Mouse (Mus musculus): ENCODE results near the gene 9930111J21Rik2.
"Not testable (repeated sequence)": the region's sequence is repeated elsewhere in the genome, so short reads cannot be mapped to it uniquely, and the experiment has no call there.

9930111J21Rik2 gene

DNA sequence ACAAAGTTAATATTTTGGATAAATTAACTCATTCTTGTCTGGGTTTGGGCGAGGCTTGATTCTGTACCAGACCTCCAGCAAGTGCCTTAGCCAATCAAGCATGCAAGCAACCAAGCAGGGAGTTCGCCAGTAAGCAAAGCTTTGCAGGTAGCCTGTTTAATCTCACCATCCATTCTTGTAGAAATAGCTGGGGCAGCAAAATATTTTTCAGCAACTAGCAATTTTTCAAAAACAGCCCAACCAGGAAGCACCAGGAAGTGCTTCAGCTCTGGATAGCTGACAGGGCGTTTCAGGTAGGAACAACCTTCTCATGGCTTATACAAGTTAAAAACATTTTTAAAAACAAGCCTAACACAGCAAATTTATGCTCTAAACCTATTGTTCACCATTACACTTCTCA lies 30.8 kb upstream of the 9930111J21Rik2 start:
- in situ Hi-C loops (cut with MboI; ENCODE audit: unreplicated experiment in 2 of 2), result loop anchor here (10.0 to 25.0 kb wide), 3 partner anchors 87 to 163 kb away; partner anchors contain the start of genes Gm12185 (in 2 of the 2), Tgtp1 (in 2 of the 2), 9930111J21Rik1 (in 1 of the 2) and Mgat1 (in 1 of the 2)

GRCm38 (mm10) chr11:49081356-49081755 lies 30.3 kb upstream of the 9930111J21Rik2 start:
- in situ Hi-C loops (cut with MboI; ENCODE audit: unreplicated experiment in 2 of 2), result loop anchor here (10.0 to 25.0 kb wide), 3 partner anchors 87 to 163 kb away; partner anchors contain the start of genes Gm12185 (in 2 of the 2), Tgtp1 (in 2 of the 2), 9930111J21Rik1 (in 1 of the 2) and Mgat1 (in 1 of the 2)

DNA sequence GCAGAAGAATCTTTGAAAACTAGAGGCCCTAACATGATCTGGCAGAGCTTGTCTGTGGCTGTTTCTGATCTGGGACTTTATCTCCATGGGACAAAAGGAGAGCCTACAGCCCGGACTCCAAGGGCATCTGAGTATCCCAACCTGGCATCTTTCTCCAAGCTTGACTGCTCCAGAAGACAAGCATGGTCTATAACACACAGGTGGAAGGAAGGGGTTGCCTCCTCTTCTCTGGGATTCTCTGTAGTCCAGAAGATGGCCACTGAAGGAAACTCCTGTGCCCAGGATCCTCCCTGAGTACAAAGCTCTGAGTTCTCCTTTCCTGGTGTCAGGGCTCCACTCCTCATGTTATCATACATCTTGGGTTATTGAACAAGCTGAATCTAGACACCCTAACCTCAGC lies 29.6 kb upstream of the 9930111J21Rik2 start:
- in situ Hi-C loops (cut with MboI; ENCODE audit: unreplicated experiment in 2 of 2), result loop anchor here (10.0 to 25.0 kb wide), 3 partner anchors 86 to 164 kb away; partner anchors contain the start of genes Gm12185 (in 2 of the 2), Tgtp1 (in 2 of the 2), 9930111J21Rik1 (in 1 of the 2) and Mgat1 (in 1 of the 2)

DNA sequence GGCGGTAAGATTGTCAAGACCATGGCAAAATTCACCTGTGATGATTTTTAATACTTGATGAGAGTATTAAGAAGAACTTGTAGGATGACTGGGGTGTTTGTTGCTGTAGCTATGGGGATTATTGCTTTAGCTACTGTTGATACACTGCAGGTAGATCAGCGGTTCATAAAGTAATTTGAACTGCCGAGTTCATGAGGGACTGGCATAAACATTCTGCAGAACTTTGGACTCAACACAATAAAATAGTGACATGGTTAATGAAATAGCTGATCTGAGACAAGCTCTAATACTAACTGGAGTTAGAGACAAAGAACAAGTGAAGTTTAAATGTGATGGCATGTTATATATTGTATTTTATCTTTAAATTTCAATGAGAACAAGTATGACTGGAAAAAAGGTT lies 27.7 kb upstream of the 9930111J21Rik2 start:
- in situ Hi-C loops (cut with MboI; ENCODE audit: unreplicated experiment in 2 of 2), result loop anchor here in 1 of 2 experiments (25.0 kb wide), 1 partner anchor 91 kb away; the partner anchor contains the start of genes 9930111J21Rik1, Gm12185, Olfr56 and Tgtp1

- in situ Hi-C loops (cut with MboI; ENCODE audit: unreplicated experiment in 2 of 2), result loop anchor here in 1 of 2 experiments (25.0 kb wide), 1 partner anchor 90 kb away; the partner anchor contains the start of genes 9930111J21Rik1, Gm12185, Olfr56 and Tgtp1
These were observed 26.0 kb upstream of the 9930111J21Rik2 start for GRCm38 (mm10) chr11:49077012-49077411.

DNA sequence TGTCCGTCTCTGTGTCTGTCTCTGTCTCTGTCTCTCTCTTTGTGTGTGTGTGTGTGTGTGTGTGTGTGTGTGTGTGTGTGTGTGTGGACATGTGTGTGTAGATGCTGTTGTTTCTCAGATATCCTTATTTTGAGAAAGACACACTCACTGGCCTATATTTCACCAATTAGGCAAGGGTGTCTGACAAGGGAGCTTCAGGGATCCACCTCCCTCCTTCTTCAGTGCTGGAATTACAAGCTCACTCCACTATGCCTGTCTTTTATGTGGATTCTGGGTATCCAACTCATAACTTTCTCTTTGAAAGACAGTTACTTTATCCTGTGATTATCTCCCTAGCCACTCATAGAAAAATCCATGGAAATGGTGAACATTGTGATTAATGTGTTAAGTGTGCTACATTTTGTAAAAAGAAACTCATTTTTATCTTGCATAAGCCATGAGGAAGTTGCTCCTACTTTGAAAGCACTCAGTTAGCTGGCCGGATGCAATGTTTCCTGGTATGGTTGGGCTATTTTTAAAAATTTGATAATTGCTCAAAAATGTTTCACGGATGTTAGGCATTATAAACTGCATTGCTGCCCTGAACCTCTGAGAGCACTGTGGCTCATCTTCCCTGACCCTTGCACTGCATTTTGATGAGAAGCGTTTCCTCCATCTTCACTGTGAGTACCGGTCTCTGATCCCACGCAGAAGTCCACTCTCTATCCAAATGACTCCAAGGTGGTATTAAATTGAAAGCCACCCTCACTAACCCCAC lies 25.1 kb upstream of the 9930111J21Rik2 start, which contains the start of gene Ifi47:
TSS of gene Ifi47 (plus strand) at position 587 of the 757 bp plus-strand sequence.
- in situ Hi-C loops (cut with MboI; ENCODE audit: unreplicated experiment in 2 of 2), result loop anchor here in 1 of 2 experiments (25.0 kb wide), 1 partner anchor 89 kb away; the partner anchor contains the start of genes 9930111J21Rik1, Gm12185, Olfr56 and Tgtp1

GRCm38 (mm10) chr11:49068358-49068757 lies 17.3 kb upstream of the 9930111J21Rik2 start:
- in situ Hi-C loops (cut with MboI; ENCODE audit: unreplicated experiment in 2 of 2), result no loop called here

GRCm38 (mm10) chr11:49063713-49064469 lies 12.8 kb upstream of the 9930111J21Rik2 start, which contains the start of gene Tgtp2:
Gene Tgtp2 (minus strand): TSS chr11:49064206.
- in situ Hi-C loops (cut with MboI; ENCODE audit: unreplicated experiment in 2 of 2), result not testable (repeated sequence)

DNA sequence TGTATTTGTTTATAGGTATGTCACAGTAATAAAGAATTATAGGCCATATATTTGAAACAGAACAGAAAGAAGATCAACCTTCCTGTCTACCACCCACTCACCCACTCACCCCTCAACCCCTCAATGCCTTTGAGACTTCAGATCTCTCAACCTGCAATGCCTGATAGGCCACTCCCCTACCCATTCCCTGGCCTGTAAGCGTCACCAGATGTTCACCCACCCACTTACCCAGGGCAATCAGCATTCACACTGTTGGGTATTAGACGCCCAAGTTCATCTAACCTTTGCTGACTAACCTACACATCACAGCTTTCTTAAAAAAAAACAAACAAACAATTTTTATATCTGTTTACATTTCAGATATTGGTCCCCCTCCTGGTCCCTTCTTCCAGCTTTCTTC lies 10.8 kb upstream of the 9930111J21Rik2 start:
- in situ Hi-C loops (cut with MboI; ENCODE audit: unreplicated experiment in 2 of 2), result not testable (repeated sequence)

DNA sequence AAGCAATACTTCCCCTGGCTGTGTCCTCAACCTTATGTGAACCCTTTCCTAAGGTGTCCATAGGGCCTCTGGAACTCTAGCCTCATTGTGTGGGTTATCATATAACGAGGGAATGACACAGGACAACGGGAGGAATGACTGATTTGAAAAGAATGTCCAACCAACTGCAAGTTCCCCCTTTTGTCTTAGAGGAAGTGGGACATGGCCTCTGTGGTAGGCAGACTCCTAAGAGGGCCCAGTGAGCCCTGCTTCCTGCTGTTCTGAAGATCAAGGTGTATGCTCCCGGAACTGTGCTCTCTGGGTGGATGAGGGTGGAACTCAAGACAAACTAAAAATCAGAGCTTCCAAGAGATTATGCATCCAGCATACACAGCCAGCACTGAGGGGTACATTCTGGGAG lies 9.0 kb upstream of the 9930111J21Rik2 start:
- in situ Hi-C loops (cut with MboI; ENCODE audit: unreplicated experiment in 2 of 2), result not testable (repeated sequence)

GRCm38 (mm10) chr11:49051894-49052293 lies 852 bp upstream of the 9930111J21Rik2 start:
- in situ Hi-C loops (cut with MboI; ENCODE audit: unreplicated experiment in 2 of 2), result not testable (repeated sequence)

DNA sequence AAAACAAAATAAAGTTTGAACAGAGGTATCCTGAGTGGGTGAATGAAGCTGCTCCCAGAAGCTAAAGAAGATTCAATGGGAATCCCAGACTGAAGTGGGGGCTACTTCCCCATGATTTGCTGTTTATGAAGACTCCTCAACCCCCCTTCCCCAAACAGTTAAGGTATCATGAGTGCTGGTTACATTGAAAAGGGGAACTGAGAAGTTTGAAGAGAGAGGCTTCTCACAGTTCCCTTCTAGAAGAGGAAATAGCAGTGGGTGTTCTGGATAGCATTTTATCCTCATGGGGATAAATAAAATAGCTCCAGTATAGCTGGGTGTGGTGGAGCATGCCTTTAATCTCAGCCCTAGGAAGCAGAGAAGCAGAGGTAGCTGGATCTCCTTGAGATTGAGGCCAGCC lies 978 bp downstream of the 9930111J21Rik2 start:
- in situ Hi-C loops (cut with MboI; ENCODE audit: unreplicated experiment in 2 of 2), result not testable (repeated sequence)

DNA sequence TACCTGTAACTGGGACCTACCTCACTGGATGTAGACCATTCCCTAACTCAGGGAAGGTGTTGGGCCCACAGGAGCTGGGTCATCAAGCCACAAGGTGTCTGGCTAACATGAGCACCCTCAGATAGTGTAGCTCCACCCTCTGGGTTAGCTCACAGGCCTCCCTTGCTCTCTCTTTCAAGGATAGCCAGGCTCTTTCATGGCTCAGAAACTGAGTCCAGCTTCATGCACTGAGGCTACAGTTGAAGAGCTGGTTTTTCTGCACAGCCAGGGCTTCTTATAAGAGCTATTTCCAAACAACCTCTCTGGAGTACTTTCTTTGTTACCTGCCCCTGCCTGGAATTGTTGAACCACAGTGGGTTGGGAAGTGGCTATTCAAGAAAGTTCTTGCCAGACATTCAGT lies 39.0 kb downstream of the 9930111J21Rik2 start:
- in situ Hi-C loops (cut with MboI; ENCODE audit: unreplicated experiment in 2 of 2), result not testable (repeated sequence)

GRCm38 (mm10) chr11:49006785-49007184 lies 44.3 kb downstream of the 9930111J21Rik2 start:
- in situ Hi-C loops (cut with MboI; ENCODE audit: unreplicated experiment in 2 of 2), result not testable (repeated sequence)

- in situ Hi-C loops (cut with MboI; ENCODE audit: unreplicated experiment in 2 of 2), result not testable (repeated sequence)
These were observed 44.7 kb downstream of the 9930111J21Rik2 start for GRCm38 (mm10) chr11:49006317-49006716.

DNA sequence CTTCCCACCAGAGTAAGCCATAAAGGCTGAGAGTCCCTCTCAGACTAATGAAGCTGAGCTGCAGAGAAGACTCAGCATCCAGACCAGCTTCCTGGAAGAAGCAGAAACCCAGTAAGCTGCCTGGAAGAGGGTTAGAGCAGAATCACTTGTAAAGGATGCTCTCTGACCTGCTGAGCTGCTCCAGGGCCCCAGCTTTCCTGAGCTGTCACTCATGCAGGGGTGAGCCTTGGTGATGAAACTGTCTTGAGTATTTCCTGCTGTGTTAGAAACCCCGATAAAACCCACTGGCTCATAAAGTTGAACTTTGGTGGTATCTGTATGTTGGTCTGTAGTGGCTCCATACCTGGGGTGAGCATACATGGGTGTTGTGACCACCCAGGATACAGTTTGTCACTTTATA lies 50.6 kb downstream of the 9930111J21Rik2 start:
- in situ Hi-C loops (cut with MboI; ENCODE audit: unreplicated experiment in 2 of 2), result not testable (repeated sequence)

DNA sequence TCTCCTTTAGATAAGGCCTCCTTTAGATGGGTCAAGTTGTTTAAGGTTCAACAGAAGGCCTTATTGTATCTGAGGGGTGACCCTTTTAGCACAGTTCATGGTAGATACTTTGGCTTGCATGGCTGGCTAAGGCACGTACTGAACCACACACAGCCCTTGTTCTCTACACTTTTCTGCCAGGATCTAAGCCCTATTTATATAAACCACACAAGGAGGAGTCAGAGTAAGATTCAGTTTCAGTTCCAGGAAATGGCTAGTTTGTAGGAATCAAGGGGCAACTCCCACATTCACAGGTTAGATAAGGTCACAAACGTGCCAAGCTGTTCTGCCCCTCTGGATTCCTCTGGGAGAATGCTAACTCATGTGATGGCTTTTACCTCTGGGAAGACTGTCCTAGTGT lies 57.0 kb downstream of the 9930111J21Rik2 start, which contains the start of gene Tgtp1:
TSS of gene Tgtp1 (minus strand) at position 155 of the 400 bp plus-strand sequence.
- in situ Hi-C loops (cut with MboI; ENCODE audit: unreplicated experiment in 2 of 2), result loop anchor here (10.0 to 25.0 kb wide), 2 partner anchors 91 to 93 kb away; partner anchors contain the start of gene Ifi47 (in 1 of the 2)

- in situ Hi-C loops (cut with MboI; ENCODE audit: unreplicated experiment in 2 of 2), result loop anchor here (10.0 to 25.0 kb wide), 2 partner anchors 92 to 94 kb away; partner anchors contain the start of gene Ifi47 (in 1 of the 2)
These were observed 57.7 kb downstream of the 9930111J21Rik2 start for GRCm38 (mm10) chr11:48993296-48993695.

DNA sequence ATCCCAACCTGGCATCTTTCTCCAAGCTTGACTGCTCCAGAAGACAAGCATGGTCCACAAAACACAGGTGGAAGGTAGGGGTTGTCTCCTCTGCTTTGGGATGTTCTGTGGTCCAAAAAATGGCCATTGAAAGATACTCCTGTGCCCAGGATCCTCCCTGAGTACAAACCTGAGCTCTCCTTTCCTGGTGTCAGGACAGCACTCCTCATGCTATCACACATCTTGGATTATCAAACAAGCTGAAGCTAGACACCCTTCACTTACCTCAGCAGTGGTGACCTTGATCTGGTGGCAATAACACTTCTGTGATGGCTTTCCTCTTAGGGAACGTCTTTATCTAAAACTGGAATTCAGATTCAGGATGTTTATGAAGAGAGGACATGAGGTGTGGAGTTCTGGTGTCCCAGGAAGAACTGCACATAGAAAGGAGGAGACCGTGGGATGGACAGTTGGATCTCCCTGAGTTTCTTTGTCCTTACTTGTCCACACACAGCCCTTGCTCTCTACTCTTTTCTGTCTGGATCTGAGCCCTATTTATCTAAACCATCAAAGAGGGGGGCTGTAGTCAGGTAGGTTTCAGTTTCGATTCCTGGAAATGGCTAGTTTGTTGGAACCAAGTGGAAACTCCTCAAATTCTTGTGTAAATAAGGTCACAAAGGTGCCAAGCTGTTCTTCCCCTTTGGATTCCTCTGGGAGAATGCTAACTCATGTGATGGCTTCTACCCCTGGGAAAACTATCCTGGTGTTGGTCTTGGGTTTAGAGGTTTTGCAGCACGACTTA lies 59.1 kb downstream of the 9930111J21Rik2 start, which contains the start of gene Gm12185:
TSS of gene Gm12185 (minus strand) at position 487 of the 781 bp plus-strand sequence.
- in situ Hi-C loops (cut with MboI; ENCODE audit: unreplicated experiment in 2 of 2), result loop anchor here (10.0 to 25.0 kb wide), 2 partner anchors 93 to 95 kb away; partner anchors contain the start of gene Ifi47 (in 1 of the 2)

Data from v-Abl transformed pro-B cells (cell line).